Mouse (Mus musculus) retina, postnatal 1 day (tissue): ENCODE measurements at regions not wholly inside any gene's neighbourhood (a gene's known extent, or its start where the extent isn't known, plus 50 kb on each side); places are given as distances from the start of the nearest gene placed in this dataset.
A peak's percentile ranks its signal among the peaks of the same experiment; 100 is the strongest.

Experiments used
- DNase-seq: peaks from one replicate; pipeline ENCODE4 v3.0.0-alpha.2; 2012

GRCm38 (mm10) chr9:75955082-75955481 lies 59.6 kb upstream of the Hmgcll1 start:
- no peak for DNase-seq

DNA sequence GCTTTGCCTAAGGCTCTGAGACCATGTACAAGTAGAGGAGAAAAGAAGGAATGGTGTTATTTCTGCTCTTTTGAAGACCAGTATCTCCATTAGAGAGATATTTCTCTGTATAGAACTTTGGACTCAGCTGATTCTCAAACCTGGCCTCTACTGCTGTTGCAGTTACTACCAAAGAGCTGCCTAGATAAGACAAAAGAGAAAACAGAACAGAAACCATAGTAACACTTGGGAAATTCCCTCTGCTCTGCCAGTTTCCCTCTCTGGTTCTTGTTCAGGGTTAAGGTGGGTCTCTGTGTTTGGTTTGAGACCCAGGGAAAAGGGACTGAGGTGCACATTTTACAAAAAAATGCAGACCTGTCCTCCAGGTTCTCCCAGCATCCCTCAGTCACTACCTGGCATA lies 58.3 kb upstream of the Hmgcll1 start:
- DNase-seq = no peak

GRCm38 (mm10) chr9:75958720-75959339 lies 55.8 kb upstream of the Hmgcll1 start:
- DNase-seq = no peak

- peak; percentile 10 for DNase-seq
Measured at GRCm38 (mm10) chr9:75959775-75960174, 54.9 kb upstream of the Hmgcll1 start.

DNA sequence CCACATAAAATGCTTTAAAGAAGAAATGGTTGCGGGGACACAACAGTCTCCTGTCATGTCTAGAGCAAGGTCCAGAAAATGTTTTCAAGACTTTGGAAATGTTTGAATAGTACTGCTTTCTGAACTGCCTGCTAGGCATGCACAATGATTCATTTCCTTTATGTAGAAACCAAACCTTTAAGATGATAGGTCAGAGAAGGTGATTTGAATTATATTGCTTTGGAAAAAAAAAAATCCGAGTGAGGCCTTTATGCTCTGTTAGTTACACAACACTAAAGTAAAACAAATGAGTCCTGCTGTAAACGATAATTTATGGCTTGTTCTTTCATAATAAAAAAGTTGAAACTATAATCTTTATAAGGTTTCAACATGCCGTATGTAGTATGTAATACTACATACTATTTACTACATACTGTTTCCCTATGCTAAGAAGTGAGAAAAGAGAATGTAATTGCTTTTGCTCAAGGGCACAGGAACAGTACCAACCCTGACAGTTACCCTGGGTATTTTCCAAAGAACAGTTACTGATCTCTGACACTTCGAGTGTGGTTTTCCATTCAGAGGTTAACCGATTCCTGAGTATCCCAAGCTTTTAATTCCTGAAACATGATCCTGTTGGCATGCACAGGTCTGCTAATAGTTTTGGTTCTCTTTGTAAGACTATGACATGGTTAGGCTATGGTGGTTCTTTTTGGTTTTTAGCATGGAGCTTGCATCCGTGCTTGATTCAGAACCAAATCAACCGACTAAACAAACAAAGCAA lies 53.9 kb upstream of the Hmgcll1 start:
- DNase-seq = no peak
